Mouse (Mus musculus): Measurements from ENCODE around the gene Krtcap2.
"Not testable (repeated sequence)": the region's sequence is repeated elsewhere in the genome, so short reads cannot be mapped to it uniquely, and the experiment has no call there.

The Krtcap2 gene

DNA sequence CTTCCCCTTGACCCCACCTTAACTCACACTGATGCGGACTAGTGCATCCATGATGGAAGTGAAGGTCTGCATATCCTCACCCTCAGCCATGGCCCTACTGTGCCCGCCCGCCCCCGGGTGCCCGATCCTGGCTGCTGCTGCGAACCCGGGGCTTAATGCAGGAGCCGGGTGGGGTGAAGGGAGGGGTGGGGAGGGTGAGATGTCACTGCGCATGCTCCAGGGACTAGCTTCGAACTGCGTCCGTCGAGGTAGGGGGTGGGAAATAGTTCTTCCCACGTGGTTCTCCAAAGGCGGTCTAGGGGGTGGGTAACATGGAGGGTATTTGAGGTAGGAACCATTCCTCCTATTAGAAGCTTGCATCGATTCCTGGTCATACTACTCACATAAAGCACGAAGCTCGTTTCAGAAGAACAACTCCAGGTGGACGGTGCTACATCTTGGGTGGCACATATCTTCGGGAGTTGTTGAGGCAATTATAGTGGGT, at the start of gene Krtcap2:
Gene Krtcap2, plus strand, starts transcription at position 279 of the 484 bp plus-strand sequence.
- peak; percentile 55 for DNase-seq (ENCODE audit: low spot score)

DNA sequence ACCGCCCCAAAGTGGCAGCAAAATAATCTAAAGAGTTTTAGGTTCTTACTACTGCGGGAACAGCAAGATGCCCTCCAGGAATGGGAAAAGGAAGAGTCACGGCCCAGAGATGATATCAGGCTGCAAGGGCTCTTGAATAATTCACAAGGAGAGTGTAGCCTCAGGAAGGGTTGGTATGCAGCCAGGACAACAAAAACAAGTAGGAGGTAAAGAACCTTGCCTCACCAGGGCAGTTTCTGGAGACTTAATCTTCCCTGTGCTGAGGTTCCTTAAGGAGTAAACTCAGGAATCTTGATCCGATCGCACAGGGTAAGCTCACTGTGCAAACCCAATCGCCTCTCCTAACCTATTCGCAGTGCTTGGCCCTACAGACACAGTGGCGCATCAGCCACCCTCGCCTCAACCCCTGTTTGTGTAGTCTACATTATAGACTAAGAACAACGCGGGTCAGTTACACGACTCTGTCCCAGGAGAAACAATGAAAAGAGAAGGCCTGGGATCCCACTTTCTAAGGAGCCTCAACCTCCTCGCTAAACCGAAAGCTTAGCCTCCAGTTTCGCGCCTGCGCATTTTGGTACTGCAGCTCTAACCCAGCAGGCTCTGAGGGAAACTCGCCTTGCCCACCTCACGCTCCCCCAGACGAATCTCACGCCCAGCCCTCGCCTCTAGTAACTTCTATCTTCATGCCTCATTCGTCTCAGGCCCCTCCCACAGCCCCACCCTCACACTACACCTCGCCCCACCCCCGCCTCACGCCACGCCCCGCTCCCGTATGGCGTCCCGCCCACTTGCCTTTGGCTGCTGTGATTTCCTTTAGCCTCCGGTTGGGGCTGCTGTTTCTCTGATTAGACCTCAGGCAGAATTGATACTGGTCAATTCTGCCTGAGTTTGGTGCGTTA, 49.5 kb upstream of the Krtcap2 start:
- peak; percentile 97 for DNase-seq (ENCODE audit: low spot score)

DNA sequence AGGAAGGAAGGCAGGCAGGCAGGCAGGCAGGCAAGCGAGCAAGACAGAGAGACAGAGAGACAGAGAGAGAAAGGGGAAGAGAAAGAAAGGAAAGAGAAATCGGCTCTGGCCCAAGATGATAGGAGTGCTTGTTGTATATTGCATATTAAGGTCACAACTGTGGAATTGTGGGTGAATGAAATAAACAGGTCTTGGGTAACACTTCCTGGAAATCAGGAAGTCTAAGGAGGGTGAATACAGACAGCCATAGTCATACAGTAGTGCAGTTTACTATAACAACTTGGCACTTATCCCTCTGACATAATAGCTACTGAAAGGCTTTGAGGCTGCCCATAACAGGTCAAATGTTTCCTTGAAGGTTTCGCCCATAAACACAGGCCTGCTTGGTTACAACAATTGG, 45.9 kb upstream of the Krtcap2 start:
- DNase-seq (ENCODE audit: low spot score): no peak

DNA sequence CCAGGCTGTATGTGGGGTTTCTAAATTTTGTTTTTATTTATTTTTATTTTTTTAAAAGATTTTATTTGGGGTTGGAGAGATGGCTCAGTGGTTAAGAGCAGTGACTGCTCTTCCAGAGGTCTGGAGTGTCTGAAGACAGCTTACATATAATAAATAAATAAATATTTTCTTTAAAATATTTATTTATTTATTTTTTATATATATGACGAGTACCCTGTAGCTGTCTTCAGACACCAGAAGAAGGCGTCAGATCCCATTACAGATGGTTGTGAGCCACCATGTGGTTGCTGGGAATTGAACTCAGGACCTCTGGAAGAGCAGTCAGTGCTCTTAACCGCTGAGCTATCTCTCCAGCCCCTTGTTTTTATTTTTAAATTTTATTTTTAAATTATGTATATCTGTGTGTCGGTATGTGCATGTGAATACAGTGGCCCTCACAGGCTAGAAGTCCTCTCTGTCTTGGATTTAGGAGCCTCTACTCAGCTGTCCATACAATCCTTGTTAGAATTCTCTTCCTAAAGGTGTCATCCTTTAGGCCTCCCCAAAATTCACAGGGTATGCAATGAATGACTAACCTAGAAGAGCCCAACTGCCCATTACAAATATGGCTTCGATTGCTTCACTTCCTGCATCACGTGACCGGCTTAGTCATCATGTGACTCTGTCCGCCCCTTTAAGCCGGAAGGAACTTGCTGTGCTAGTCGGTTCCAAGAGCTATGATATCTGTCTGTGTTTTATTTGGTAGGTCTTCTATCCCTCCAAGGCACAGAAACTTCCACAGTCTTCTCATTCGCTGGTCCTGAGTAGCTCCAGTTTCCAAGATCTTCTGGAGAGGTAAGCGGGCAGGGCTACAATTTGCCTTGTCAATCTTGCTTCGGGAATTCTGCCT, 43.3 kb upstream of the Krtcap2 start, which contains the start of gene Gba:
Gene Gba, plus strand, starts transcription at position 676 of the 889 bp plus-strand sequence.
- DNase-seq (ENCODE audit: low spot score): peak; percentile 86

DNA sequence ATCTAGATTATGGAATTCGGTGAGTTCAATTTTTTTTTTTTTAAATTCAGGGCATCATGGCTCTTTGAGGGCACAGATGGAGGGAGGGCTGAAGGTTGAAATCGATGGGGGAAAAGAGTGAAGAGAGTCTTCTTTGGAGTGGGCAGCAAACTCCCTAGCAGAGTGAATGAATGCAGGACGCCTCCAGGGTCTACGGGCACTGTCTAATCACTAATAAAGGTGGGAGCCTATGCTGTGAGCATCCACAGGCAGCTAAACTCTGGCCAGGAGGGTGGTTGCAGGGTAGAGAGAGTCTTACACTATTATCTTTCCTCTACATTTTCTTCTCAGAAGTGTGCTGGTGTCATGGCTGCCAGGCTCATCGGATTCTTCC, 42.6 kb upstream of the Krtcap2 start:
- no peak for DNase-seq (ENCODE audit: low spot score)

DNA sequence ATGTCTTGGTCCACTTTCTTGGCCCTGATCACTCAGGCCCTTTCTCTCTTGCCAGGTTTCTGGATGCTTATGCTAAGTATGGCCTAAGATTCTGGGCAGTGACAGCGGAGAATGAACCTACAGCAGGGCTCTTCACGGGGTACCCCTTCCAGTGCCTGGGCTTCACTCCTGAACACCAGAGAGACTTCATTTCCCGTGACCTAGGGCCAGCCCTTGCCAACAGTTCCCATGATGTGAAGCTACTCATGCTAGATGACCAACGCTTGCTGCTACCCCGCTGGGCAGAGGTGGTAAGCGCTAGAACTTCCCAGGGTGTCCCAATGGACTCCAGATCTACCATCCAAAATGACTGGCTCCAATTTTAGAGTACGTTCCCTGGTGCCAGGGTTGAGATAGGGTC, 39.7 kb upstream of the Krtcap2 start:
- no peak for DNase-seq (ENCODE audit: low spot score)

DNA sequence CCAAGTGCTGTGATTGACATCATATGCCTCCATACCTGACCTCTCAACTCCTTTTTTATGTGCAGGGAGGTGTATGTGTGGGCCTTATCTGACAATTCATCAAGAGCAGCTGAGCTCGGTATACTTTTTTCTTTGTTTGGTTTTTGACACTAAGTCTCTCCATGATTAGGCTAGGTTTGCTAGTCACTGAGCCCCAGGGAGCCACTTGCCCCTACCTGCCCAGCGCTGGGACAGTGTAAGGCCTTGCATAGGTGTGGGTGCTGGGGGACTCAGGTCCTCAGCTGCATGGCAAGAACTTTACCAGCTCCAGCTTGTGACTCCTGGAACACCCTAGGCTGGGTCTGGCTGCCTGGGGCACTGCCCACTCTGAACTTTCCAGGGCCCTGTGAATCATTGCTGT, 39.1 kb upstream of the Krtcap2 start:
- DNase-seq (ENCODE audit: low spot score): no peak

DNA sequence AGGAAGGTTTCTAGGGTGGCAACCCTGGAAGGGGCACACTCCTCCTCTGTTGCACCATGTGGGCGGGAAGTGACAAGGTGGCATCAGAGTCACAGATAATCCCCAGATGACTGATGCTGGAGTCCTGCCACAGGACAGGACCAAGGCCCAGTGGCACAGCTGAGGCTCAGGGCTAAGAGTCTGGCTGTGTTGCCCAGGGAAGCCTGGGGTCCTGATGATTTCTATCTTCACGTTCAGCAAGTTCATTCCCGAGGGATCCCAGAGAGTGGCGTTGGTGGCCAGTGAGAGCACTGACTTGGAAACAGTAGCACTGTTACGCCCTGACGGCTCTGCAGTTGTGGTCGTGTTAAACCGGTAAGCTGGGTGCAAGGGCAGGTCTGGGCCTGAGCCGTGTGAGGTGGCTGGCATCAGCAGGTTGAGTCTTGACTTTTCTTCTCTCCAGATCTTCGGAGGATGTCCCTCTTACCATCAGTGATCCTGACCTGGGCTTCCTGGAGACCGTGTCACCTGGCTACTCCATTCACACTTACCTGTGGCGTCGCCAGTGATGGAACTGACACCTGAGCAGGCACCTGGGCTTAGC, 37.6 kb upstream of the Krtcap2 start:
- no peak for DNase-seq (ENCODE audit: low spot score)

DNA sequence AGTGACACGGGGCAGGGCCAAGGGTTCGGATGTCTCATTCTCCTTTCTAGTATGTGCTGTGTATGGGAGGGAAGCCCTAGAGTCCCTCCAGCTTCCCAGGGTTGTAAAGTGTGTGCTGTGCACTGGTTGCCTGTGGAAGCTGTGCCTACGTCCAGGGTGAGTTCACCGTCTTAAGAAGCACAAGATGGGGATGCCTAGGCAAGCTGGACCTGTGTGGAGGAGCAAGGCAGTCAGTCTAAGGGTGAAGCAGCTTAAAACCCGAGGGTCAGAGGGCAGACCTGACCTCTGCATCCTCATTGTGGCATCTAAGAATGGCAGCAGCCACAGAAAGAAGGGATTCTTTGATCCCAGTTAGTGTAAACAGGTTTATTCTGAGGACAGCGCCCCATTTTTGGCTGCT, 37.0 kb upstream of the Krtcap2 start:
- DNase-seq (ENCODE audit: low spot score): no peak

DNA sequence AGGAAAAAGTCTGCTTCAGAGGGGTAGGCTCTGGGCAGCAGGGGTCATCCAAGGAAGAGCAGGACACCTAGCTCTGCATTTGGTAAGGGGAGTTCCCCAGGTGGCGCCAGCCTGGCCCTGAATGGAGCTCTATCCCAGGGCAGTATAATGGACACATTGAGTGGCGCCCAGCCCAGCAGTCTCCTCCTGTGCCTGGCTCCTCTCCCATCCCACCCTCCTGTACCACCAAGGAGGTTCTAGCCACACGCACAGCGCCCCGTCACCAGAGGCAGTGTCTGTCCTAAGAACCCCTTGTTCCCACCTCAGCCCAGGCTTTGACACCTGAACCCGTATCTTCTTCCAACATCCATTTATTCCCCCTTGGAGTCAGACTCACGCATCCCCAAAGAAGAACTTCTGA, 36.0 kb upstream of the Krtcap2 start:
- DNase-seq (ENCODE audit: low spot score): no peak

DNA sequence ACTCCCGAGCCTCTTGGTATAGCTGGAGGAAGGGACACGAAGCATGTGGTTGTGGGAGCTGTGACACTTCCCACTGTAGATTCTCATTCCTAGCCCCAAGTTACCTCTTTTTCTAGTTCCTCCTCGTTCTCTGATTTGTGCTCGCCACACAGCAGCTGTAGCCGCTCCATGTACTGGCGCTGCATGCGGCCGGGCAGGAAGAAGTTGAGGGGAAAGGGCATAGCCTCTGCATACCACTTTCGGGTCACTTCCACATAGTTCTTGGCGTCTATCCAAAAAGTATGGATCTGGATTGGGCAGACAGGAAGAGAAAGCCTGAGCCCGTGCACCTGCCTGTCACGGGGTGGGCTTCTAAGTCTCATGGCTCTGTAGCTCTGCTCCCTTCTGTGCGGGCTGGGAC, 35.6 kb upstream of the Krtcap2 start:
- no peak for DNase-seq (ENCODE audit: low spot score)

DNA sequence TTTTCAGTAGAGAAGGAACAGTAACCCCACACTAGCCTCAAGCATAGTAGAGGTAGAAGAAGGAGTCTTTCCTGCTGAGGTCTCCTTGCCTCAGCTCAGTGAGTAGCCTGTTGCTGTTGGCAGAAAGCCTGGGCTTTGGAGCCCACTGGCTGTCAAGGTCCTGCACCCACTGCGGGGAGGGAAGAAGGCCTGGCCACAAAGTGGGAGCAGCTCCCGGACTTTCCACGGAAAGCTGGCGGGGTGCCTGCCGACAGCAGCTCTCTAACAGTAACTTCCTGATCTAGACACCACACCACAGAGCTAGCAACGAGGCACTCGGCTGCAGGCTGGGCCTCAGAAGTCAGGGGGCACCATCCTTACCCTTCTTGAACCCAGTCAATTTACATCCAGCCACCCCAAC, 35.0 kb upstream of the Krtcap2 start:
- no peak for DNase-seq (ENCODE audit: low spot score)

DNA sequence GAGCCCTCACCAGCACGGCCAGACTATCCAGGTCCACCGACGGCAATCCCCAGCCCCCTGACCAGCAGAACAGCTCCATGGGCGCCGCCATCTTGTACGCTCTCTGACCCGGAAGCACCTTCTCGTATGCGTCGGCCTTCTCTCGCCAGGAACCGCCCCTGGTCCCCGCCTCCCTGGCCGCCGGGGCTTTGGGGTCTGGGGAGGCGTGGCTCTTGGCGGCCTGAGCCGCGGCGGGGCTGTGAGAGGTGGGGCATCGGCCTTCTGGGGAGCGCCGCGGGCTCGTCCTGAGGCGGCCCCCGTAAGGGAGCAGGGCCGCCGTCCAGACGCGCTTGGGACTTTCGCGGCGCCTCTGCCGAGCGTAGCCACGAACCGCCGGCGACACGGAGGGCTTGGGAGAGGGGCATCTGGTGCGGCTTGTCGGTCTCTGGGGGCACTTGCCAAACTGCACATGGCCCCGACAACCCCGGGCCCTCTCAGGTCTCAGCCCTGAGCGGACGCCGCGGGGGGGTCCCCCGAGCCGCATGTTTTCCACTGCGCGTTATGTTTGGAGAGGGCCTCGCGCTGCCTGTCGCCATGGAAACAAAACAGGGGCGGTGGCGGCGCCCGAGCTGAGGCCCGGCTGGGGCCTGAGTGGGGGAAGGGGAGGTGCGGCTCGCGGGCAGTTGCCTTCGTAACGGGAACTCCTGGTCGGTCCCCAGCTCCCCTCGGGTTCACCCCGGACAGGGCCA, 31.8 kb upstream of the Krtcap2 start:
- peak; percentile 94 for DNase-seq (ENCODE audit: low spot score)

DNA sequence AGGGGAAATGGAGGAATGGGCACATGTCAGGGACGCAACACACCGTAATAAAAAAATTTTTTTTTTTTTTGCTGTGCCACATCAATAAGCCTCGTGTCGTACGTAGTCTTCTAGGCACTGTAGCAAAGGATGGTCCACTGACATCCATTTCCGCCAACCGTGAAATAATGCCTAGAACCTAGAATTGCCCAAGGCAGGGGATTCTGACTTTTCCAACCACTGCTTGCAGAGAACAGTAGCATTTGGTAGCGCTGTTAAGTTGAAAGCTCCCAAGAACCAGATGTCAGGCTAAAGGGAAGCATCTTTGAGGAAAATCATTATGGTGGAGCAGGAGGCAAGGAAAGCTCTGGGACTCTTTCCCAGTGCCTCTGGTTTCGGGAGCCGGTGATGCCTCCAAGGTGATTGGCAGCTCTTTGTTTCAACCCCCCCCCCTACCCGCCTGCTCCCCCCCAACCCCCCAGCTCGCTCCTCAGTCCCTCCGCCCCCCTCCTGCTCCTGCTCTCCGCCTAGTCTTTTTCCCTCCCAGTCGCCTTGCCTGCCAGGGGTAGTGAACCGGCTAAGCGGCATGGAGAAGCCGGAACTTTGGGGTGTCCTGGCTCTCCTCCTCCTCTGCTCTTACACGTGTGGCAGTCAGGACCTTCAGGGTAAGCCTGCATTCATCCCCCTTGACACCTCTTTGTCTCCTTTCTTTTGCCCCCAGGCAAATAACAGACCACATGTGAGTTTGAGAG, 30.9 kb upstream of the Krtcap2 start, which contains the start of gene Thbs3:
Gene Thbs3, plus strand, starts transcription at position 500 of the 731 bp plus-strand sequence.
- no peak for DNase-seq (ENCODE audit: low spot score)

DNA sequence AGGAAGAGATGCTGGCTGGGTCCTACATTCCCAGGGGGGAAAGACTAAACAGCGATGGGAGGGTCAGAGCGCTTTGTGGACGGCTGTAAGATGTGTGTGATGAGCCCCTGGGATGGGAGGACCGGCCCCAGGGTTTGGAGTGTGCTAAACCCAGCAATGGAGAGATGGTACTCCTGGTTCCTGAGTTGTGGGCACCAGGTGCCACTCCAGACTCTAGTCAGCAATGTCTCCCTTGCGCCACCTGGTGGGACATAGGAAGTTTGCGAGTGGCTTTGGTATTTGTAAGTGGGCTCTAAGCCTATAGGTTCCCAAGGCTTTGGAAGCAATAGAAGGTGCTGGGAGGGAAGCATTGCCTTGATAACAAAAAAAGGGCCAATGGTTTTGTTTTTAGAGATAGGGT, 29.9 kb upstream of the Krtcap2 start:
- DNase-seq (ENCODE audit: low spot score): peak; percentile 77

DNA sequence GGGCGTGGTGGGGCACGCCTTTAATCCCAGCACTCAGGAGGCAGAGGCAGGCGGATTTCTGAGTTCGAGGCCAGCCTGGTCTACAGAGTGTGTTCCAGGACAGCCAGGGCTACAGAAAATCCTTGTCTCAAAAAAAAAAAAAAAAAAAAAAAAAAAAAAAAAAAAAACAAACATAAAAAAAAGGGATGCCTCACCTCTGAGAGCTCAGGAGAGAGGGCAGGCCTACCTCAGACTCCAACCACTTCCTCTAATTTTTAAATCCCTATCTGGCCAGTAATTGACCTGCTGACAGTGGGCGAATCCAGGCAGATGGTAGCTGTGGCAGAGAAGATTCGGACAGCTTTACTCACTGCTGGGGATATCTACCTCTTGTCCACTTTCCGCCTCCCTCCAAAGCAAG, 29.4 kb upstream of the Krtcap2 start:
- DNase-seq (ENCODE audit: low spot score): not testable (repeated sequence)

DNA sequence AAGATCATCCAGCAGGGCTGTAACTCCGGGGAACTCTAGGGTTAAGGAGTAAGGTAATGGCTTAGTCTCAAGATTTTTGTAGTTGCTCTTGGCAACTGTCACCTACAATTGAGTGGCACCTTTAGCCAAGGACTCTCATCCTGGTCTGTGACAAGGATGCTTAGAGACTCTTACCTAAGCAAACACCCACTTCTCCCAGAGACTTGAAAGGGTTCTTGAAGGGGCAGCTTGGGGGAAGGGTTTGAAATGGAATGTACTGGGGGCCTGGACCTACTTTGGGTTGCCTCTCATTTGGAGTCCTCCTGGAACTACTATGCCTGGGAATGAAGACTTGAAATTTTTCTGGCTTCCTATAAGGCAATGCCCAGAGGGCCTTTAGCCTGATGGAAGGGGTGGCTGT, 27.5 kb upstream of the Krtcap2 start:
- DNase-seq (ENCODE audit: low spot score): no peak

DNA sequence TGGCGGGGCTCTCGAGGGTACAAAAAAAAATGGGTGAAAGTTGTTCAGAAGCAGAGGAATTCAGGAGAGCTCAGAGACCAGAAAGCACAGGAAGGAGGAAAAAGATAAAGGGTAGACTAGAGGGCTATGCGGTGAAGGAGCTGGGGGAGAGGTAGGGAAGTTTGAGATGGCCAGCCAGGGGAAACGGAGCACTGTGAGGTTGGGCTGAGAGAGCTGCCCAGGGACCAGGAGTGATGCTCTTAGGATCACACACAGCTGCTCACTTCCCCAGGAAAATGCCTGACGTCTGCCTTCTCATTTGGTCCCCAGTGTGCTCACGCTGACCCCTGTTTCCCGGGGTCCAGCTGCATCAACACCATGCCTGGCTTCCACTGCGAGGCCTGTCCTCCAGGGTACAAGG, 26.2 kb upstream of the Krtcap2 start:
- DNase-seq (ENCODE audit: low spot score): no peak

DNA sequence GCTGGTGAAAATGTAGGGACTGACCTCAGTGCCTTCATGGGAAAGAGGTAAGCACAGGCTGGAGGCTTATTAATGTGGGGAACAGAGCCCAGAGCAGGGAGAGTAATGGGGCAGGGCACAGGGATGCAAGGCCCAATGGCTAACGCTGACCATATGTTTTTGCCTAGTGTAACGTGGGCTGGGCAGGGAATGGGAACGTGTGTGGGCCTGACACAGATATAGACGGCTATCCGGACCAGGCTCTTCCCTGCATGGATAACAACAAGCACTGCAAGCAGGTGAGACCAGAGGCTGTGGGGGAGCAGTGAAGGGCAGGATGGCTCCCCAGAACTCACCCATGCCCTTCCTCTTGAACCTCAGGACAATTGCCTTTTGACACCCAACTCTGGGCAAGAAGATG, 24.6 kb upstream of the Krtcap2 start:
- DNase-seq (ENCODE audit: low spot score): no peak

DNA sequence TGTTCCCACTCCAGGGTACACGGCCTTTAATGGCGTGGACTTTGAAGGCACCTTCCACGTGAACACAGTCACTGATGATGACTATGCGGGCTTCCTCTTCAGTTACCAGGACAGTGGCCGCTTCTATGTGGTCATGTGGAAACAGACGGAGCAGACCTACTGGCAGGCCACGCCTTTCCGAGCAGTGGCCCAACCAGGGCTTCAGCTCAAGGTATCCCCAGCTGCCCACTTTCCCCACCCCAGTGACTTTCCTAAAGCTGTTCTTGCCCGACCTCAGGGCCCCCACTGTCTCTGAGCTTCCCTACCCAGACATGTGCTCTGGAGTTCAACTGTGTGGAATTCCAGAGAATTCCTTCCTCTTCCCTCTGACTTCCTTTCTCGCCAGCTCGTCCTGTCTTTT, 21.0 kb upstream of the Krtcap2 start:
- DNase-seq (ENCODE audit: low spot score): no peak

DNA sequence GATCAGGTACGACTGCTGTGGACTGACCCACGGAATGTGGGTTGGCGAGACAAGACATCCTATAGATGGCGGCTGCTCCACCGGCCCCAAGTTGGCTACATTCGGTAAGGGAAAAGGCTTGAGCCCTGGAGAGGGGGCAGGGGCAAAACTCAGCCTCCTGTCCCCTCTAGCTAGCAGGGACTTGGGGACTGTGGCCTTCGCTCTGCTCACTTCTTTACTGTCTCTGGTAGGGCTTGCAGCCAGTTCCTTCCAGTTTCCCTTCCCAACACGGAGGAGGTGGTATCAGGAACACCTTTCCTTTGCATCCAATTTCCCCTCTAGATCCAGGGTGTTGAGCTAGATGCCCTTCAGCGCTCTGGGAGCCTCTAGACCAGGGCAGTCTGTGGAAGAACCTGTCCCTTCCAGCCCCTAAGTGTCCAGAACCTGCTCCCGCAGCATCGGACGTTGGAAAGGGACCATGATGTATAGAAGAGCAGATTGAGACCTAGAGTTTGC, 20.4 kb upstream of the Krtcap2 start:
- DNase-seq (ENCODE audit: low spot score): no peak

Data from yolk sac, embryonic 10.5 days (tissue).